Mouse (Mus musculus) adrenal gland, postnatal 36 days (tissue): Measurements from ENCODE around the gene Pithd1. TPM values are rescaled to one million over a fixed set of nuclear protein-coding genes. Genes with fewer than 3 reads are reported as not detected.
A peak's percentile ranks its signal among the peaks of the same experiment; 100 is the strongest.
"Not testable (repeated sequence)": the region's sequence is repeated elsewhere in the genome, so short reads cannot be mapped to it uniquely, and the experiment has no call there.

ENCODE experiments used
- DNase-seq, 2 experiments: peaks; one replicate each; pipeline ENCODE4 v3.0.0; 2021; ENCODE audit warnings: mixed read lengths in 1 of 2
- total RNA-seq, 2 experiments: library from RNA; stranded (reverse); gene quantifications; 2 replicates each; pipeline ENCODE4 v1.2.3; 2021

The Pithd1 gene
- total RNA-seq, 2 experiments from 2014 or later: 28.9 to 34.2 TPM

GRCm38 (mm10) chr4:135987714-135988113, 650 bp upstream of the Pithd1 start:
- DNase-seq: no peak

- no peak for DNase-seq
Observed at GRCm38 (mm10) chr4:135986301-135986942, 642 bp downstream of the Pithd1 start.

GRCm38 (mm10) chr4:135985769-135986168, 1.3 kb downstream of the Pithd1 start:
- no peak for DNase-seq

GRCm38 (mm10) chr4:135985193-135985592, 1.9 kb downstream of the Pithd1 start:
- no peak for DNase-seq

- no peak for DNase-seq
Observed at GRCm38 (mm10) chr4:135984556-135984955, 2.5 kb downstream of the Pithd1 start.

GRCm38 (mm10) chr4:135981524-135982063, 5.5 kb downstream of the Pithd1 start:
- no peak for DNase-seq

- DNase-seq: not testable (repeated sequence)
Observed at GRCm38 (mm10) chr4:135980223-135980622, 6.8 kb downstream of the Pithd1 start.

GRCm38 (mm10) chr4:135976146-135976545, 10.9 kb downstream of the Pithd1 start:
- no peak for DNase-seq

GRCm38 (mm10) chr4:135972911-135973811, 13.9 kb downstream of the Pithd1 start:
- peak in 1 of 2 experiments; percentile 41 for DNase-seq

GRCm38 (mm10) chr4:135972556-135972906, 14.5 kb downstream of the Pithd1 start, which contains the start of gene Lypla2:
Lypla2 (minus strand) TSS chr4:135972626.
- peak; percentile 93 to 95 for DNase-seq

- DNase-seq: no peak
Observed at GRCm38 (mm10) chr4:135971805-135972555, 15.1 kb downstream of the Pithd1 start.

GRCm38 (mm10) chr4:135970585-135970984, 16.5 kb downstream of the Pithd1 start:
- DNase-seq: no peak

- no peak for DNase-seq
Observed at GRCm38 (mm10) chr4:135969070-135969750, 17.9 kb downstream of the Pithd1 start.

GRCm38 (mm10) chr4:135968271-135968869, 18.7 kb downstream of the Pithd1 start:
- no peak for DNase-seq

- DNase-seq: no peak
Observed at GRCm38 (mm10) chr4:135967086-135967760, 19.8 kb downstream of the Pithd1 start.

GRCm38 (mm10) chr4:135966283-135966682, 20.8 kb downstream of the Pithd1 start:
- DNase-seq: no peak

- no peak for DNase-seq
Observed at GRCm38 (mm10) chr4:135965113-135965512, 22.0 kb downstream of the Pithd1 start.

GRCm38 (mm10) chr4:135964426-135964825, 22.6 kb downstream of the Pithd1 start:
- peak; percentile 69 to 83 for DNase-seq

- peak; percentile 97 for DNase-seq
Observed at GRCm38 (mm10) chr4:135963457-135964193, 23.4 kb downstream of the Pithd1 start, which contains the start of gene Gale. Gale (plus strand) TSS chr4:135963727.

- no peak for DNase-seq
Observed at GRCm38 (mm10) chr4:135962946-135963345, 24.1 kb downstream of the Pithd1 start.
